Mouse (Mus musculus) urinary bladder, adult 18-20 months (tissue): ENCODE measurements around the gene Sin3a.

Source experiments
- DNase-seq, 2 experiments: peaks; one replicate each; pipeline ENCODE4 v3.0.0; 2022; ENCODE audit warnings: low spot score in 2 of 2, mixed read lengths in 2 of 2

The Sin3a gene

DNA sequence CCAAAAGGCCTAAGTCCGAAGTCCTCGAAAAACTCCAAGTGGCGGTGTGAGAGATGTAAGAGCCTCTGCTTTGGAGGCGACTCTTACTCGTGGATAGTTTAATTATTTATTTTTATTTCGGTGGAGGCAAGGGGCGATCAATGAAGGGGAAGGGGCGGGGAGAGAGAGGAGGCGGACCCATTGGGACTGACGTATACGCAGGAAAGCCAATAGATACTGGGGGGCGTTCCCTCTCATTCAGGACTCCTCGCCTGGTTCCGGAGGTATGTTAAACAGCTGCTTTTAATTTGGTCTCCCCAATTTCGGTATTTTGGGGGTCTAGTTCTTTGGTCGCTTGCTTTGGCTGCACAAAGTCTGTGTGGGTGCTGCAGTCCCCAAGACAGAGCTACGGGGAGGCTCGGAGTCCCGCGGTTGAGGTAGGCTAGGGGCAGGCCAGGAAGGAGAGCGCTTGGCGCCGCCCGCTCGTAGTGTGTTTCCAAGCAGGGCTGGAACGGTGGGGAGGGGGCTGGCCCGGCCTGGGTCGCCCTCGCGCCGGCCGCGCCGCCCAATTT is at the start of gene Sin3a:
Gene Sin3a, plus strand, starts transcription at position 240 of the 551 bp plus-strand sequence.
- DNase-seq = peak; percentile 66 to 68

DNA sequence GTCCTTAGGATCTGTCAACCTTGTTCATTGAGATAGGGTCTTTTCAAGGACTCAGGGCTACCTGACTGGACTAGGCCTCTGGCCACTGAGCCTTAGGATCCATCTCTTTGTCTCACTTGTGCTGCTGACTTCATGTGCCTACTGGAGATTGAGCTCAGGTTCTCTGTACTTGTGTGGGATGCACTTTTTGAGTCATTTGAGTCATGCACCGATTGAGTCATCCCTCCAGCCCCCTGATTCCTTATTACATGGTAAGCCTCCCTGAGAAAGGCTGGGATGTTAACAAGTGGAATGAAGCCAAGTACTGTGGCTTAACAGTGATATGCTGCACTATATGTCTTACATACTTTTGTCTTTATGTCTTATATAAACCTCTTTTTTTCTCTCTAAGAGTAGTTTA is 40.1 kb upstream of the Sin3a start:
- DNase-seq = no peak

DNA sequence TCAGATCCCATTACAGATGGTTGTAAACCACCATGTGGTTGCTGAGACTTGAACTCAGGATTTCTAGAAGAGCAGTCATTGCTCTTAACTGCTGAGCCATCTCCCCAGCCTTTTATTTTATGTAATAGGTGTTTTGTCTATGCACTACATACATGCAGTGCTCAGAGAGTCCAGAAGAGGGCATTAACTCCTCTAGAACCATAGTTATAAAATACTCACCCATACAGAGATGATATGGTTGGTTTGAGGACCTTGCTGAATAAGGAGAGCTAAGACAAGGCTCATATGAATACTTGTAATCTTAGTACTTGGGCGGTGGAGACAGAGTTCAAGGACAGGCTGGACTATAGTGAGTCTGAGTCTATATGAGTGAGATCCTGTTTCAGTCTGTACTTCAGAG is 15.6 kb upstream of the Sin3a start:
- peak in 1 of 2 experiments; percentile 11 for DNase-seq

DNA sequence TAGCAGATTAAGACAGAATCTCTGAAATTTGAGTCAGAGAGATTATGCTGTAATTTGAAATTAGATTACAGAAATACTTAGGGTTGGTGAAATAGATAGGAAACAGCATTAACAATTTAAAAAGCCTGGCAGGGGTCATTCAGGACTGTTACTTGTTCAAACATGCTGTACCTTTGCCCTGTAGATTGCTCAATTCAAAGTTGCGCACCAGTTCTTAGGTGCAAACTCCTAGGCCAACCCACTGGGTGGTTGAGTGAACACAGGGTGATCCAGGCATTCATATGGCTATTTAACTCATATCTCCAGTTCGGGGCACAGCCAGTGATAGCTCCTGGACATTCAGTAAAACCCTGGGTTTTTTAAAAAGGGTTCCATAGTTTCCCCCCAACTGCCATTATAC is 7.7 kb upstream of the Sin3a start:
- DNase-seq = no peak

DNA sequence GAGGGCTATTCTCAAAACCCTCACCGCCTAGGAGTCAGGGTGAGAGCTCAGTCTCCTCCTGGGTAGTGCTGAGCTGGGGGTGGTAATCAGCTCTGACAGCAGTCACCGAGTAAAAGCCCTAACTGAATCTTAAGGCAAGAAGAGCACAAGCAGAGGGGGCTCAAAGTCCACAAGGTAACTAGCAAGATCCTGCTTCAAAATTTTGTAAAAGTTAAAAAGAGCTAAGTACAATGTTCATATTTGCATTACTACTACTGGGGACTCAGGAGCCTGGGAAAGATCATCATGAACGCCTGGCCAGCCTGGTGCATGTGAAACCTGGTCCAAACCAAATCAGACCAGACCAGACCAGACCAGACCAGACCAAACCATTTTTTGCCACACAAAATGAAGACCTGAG is 3.6 kb upstream of the Sin3a start:
- no peak for DNase-seq

DNA sequence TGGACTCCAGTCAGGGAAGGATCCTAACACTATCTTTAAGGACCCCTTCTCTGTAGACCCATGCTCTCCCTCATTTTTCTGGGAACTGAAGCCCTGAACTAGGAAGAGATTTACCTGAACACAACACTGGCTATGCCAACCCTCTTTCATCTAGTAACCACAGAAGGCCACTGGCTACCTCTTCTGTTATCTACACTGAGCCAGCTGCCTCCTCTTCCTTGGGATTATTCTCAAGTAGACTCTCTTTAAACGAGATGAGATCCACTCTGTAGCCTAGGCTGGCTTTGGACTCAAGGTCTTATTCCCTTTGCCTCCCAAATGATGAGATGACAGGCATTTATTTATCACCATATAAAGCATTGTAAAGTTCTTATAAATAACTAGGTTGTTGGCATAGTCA is 1.6 kb upstream of the Sin3a start:
- DNase-seq = no peak

DNA sequence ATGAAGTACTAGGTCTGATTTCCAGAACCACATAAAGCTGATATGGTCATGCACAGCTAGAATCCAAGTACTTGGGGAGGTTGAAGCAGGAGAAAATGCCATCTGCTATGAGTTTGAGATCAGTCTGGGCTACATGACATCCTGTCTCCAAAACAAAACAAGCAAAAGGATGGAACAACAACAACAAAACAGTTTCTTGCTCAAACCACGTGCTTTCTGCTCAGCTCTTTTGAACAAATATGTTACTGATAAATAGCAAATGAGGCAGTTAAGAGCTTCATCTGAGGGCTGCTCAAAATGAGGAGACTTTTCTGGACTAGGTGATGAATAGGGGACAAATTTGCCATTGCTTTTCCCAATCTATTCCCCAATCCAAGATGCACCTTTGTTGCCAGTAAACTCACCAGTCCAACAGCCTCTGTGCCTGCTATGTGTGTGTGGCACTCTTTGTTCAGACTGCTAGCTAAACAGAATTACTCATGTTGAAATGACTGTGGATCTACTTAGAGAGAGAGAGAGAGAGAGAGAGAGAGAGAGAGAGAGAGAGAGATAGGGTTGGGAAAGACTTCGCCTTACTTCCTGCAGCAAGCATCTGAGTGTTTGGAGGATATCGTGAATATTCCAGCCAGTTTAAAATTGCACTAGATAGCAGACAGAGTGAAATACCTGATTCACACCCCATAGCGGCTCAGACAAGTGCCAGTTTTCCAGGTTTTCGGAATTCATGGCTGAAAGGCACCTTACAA is 867 bp upstream of the Sin3a start:
- no peak for DNase-seq

DNA sequence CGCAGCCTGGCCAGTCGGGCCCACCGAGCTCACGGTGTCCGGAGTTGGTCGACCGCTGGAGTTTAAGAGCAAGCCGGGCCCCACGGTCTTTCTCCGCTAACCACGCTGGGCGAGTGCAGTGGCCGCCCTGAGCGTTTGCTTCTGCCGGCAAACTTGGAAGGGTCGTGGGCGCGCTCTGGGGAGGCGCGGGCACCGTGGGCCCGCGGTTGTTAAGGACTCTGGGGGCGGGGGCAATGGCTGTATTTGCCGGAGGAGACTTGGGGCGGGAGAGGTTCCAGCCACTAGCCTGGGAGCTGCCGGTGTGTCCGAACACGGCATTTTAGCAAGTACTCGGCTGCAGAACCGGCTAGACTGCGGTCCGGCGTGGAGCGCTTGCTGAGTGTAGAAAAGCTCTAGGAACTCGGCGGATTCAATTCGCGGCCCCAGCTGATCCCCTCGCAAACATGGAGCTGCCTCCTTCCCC is 717 bp downstream of the Sin3a start:
- DNase-seq = no peak

DNA sequence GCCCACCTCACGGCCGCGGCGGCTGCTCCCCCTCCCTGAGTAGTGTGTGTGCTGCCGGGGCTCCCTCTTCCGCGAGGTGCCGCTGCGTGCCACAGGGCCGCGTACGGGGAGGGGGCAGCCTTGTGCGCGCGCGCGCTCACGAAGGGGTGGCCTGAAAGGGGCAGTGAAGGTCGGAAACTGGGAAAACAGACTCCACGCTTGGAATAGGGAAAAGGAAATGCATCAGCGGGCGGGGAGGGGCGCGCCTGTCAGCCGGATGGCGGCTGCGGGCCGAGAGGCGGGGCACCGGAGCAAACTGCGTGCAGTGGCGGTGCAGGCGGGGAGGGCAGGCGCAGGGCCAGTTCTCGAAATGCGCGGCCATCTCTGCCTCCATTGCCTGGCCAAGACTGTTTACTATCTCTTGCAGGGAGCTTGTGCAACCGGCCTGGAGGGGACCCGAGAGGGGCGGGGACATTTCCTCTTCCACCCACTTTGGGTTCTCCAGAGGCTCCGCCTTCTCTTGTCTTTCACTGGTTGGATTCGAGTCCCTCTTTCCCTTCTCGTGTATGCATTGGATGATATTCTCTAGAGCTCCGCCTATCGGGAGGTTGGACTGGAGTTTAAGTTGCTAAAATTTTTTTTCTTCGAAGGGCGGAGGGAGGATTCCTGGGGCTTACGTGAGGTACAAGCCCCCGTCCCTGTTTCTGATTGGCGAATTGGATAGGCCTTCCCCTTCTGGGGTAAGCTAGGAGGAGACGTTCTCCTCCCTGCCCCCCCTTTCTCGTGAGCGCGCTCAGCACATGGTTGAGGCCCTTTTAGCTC is 1.3 kb downstream of the Sin3a start:
- DNase-seq = peak; percentile 89 to 96

DNA sequence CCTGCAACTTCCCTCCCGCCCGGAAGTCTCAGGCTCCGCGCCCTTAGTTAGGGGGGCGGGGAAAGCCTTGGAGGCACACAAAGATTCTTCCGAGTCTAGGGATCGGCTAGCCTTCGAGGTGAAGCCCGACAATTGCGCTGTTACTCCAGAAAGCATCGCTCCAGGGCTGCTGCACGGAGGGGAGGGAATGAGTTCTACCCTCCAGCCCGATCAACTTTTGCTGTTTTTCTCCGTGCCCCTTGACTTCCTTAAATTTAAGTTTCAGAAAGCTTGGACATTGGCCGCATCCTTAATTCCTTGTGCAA is 1.9 kb downstream of the Sin3a start:
- DNase-seq = no peak

DNA sequence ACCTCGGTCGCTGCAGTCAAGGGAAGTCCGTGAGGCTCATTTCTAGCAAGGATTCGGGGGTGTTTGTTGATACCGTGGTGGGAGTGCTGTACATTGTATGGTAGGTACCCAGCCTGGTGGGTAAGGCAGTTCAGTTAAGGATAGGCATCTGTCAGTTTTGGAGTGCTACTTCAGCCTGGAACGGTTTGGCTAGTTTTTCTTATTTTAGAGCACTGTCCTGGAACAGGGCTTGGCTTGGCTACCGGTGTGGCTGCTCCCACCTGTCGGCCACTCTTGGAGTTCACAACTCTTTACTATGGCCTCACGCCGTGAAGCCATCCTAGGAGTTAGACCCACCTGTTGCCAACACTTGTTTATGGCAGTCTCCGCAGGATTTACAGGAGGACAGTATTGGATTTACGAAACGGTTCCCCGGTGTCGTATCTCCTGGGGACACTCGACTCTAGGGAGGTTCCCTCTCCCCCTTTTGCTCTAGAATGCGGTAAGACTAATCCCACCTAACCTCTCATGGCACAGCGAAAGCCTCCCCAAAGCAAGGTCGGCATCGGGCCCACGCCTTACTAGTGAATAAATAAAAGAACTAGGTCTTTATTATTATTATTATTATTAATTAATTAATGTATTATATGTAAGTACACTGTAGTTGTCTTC is 2.5 kb downstream of the Sin3a start:
- peak; percentile 17 to 34 for DNase-seq

DNA sequence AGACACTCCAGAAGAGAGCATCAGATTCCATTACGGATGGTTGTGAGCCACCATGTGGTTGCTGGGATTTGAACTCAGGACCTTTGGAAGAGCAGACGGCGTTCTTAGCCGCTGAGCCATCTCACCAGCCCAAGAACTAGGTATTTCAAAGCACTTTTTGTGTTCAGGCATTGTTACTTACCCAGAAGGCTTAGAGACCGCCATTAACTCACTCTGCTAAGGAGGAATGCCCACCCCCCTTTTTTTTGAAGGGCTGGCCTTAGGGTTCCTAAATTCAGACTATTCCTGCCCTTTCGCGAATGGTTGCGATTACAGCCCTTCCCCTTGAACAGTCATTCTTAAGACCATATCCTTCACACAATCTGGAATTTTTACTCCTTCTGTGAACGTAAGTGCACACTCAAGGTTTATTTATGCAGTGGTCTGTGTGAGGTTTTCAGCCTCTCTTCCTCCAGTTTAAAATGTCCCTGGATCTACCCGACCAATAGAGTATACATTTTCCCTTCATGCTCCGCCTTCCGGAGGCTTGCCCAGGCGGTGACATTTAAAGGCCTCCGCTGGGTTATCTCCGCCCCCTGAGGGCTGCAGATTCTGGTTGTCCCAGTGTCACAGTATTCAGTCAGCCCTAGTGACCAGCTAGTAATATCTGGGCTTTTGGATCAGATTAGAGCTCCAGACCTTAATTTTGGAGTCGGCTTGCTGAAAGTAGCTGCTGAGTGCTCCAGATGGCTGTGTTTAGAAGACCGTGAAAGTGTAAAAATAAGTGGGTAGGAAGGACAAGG is 3.2 kb downstream of the Sin3a start:
- peak; percentile 44 to 74 for DNase-seq

DNA sequence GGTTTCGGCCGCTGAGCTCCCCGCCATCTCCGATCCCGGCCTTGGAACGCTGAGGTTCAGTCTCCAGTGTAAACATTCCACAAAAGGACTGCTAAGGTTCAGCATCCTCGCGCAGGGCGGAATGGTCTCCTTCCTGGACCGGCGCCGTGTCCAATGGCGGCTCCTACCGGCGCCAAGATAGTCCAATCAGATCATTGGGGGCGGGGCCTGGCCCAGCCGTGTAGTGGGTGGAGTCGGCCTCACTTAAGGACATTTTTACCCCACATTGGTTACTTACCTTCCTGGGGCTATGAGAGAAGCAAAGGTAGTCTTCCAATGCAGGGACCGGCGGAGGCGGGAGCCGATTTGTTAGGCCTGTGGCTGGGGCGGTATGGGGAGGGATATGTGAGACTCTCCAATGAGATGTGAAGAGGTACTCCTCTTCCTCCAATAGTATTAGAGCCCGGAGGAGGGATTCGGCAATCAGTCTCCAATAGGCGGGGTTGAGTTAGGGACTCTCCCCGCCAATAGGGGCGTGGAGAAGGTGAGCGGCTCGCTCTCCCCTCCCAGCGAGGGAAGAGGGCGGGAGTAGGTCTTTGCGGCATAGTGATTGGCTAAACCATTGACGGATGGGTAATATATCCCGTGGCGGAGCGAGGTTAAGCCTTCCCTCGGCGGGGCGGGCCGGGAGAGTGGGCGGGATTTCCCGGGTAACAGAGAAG is 4.0 kb downstream of the Sin3a start:
- DNase-seq = peak; percentile 98

DNA sequence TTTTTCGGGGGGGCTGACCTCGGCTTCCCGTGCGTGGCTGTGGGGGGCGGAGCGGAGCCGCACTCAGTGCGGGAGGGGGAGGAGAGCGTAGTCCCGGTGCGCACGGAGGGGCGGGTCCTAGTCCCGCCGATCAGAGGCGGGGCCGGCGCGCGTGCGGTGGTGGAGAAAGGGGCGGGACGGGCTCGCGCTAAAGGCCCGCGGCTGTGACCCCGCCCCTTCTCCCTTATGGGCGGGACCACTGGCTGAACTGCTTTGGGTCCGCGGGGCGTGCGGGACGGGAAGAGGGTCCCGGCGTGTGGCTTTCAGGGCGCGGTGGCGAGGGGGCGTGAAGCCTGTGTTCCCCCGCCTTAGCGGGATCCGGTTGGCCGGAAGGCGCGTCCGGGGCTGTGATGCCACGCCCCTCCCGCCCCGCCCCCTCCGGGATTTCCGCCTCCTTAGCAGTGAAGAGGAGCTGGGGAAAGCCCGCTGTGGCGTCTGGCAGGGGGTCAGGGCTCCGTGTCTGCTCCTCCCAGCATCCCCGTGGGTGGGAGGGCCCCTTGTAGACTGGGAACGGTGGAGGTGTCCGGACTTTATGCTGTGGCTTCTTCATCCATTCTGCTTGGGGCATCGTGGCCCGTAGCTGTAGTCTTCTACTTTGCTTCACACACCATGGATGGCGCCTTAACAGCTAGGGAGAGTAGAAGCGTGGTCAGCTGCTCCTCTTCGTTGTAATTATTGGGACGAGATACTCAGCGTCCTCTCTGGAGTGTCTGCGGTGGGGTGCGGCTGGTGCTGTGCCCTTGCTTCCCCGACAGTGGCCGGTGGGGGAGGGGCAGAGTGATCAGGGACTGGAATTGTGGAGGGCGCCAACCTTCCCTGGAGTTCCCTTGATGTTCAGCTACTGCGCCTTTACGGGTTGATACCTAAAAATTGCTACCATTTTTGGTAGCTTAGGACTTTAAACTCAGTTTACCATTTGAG is 5.1 kb downstream of the Sin3a start:
- peak; percentile 82 to 89 for DNase-seq

DNA sequence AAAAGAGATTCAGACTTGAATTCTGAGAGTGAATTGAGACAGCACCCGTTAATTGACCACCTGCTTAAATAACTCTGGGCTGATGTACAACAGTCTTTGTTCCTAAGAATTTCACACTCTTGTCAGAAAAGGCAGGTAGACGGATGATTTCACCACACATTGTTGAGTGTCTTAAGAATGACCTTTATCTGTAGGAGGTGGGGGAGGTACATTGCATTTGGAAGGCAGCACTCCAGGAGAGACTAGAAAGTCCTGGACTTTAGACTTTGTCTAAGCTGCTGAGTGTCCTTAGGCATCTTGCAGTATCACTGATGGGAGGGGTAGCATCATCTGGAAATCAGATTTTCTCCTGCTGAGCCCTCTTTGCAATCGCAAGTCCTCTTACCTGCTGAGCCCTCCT is 10.4 kb downstream of the Sin3a start:
- DNase-seq = no peak

DNA sequence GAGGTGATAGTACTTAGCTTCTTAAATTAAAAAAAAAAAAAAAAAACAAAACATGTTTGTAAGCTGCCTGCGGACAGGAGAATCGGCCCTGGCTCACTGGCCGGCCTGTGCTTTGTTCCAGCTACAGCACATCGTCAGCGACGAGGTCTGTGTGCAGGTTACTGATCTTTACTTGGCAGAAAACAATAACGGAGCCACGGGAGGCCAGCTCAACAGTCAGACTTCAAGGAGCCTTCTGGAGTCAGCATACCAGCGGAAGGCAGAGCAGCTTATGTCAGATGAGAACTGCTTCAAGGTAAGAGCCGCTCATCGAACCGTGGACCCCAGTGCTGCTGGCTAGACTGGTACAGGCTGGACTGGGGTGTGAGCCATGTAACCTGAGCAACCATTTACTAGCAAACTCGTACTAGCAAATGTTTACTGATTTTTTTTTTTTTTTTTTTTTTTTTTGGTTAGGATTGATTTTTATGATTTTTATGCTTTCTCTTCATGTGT is 45.5 kb downstream of the Sin3a start:
- no peak for DNase-seq

DNA sequence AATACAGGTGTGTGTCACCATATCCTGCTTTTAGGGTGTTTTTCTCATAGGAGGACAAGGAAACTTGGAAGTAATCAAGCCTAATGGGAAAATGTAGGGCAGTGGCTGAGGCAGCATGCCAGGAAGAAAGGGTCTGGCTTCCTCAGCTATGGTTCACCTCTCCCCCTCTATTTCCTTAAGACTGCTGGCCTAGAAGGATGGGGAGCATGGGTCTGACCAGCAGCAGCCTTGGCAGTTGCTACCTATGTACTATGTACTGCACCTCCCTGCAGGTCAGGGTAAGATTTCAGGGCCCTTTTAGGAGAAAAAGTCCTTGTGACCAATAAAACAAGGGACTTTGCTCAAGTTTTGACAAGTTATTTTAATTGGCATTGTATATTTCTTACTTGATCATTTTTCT is 57.8 kb downstream of the Sin3a start:
- no peak for DNase-seq

DNA sequence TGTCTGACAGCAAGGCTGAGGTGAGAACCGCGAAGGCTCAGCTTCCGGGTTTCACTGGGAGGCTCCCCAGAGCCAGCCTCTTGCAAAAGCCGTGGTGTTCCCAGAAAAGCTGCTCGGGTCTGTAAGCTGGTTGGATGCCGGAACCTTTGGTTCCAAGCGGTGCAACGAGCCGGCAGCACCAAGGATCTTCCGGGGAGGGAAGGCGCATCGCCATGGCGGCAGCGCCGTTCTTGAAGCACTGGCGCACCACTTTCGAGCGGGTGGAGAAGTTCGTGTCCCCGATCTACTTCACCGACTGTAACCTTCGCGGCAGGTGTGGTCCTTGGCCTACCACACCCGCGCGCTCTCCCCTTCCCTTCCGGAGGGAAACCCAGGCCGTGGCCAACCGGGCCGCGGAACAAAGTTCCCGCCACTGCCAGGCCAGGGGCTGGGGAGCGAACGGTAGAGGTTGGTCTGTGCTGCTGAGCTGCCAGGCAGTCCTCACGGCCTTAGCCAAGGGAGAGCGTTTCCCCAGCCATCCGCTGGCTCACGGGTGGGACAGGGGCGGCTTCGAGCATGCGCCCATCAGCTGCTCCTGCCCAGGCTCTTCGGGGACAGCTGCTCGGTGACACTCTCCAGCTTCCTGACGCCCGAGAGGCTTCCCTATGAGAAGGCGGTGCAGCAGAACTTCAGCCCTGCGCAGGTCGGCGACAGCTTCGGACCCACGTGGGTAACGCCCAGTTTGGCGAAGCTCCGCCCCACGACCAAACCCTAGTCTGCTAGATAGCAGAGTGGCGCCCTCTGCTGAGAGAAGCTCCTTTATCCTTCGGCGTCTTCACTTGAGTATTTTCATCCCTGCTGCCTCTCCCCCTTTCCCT is 59.0 kb downstream of the Sin3a start, which contains the start of gene Man2c1:
Gene Man2c1, plus strand, starts transcription at position 114 of the 857 bp plus-strand sequence.
- DNase-seq = peak; percentile 87

DNA sequence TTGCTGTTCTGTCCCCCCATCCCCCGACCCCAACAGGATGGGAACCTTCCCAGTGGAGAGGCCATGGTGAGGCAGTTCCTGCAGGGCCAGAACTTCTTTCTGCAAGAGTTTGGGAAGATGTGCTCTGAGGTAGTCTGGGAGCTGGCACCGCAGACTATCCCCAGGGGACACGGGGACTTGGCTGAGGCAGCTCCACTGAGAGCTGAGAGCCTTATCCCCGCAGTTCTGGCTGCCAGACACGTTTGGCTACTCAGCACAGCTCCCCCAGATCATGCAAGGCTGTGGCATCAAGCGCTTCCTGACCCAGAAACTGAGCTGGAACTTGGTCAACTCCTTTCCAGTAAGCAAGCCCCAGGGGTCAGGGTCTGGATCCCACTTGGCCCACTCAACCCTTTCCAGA is 65.4 kb downstream of the Sin3a start:
- DNase-seq = no peak
